Comparison of ENCODE assay signal across 17 mouse cellular contexts in the genomic region with DNA sequence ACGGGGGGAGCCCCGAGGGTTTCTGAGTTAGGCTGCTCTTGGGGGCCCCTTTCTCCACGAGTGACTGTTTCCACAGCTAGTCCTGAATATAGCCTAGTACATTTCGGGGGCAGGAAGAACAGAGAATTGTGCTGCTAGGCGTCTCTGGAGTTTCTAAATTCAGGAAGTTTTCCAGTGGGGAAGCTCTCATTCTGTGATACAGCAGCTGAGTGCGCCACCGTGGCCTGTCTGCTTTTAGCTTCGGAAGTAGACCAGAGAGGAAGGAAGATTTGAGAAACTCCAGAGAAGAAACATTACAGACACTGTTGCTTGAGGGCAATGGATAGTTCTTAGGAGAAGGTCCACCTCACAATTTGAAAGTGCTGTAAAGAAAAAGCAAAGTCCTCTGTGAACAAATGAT.
DNase-seq lines count a peak whose midpoint lies in the region; ATAC-seq lines count a peak whose summit lies in the region.
"Had no signal": no experiment of that assay in that cellular context is flagged by ENCODE, and none has a peak within 500 bp of the region (broad histone marks: within the 10 kb centered on the region; RNA-seq: fewer than 3 reads in every experiment).

No protein-coding gene starts in this region.

- no peak overlapping the region for H3K27ac ChIP-seq in forebrain, embryonic 14.5 days (ENCODE audit: low read depth, low read length)
- H3K27ac ChIP-seq: embryonic facial prominence, embryonic 10.5 days; embryonic facial prominence, embryonic 12.5 days; forebrain, embryonic 13.5 days had no signal

- no peaks in the 10 kb centered on the region for H3K4me1 ChIP-seq in forebrain, embryonic 14.5 days (ENCODE audit: control insufficient read depth, insufficient read depth, low read length)
- H3K4me1 ChIP-seq: embryonic facial prominence, embryonic 10.5 days; embryonic facial prominence, embryonic 12.5 days had no signal

- H3K4me3 ChIP-seq in forebrain, embryonic 14.5 days (ENCODE audit: low read depth, low read length), result no peak overlapping the region
- H3K4me3 ChIP-seq: embryonic facial prominence, embryonic 10.5 days; embryonic facial prominence, embryonic 12.5 days; forebrain, embryonic 13.5 days had no signal

- peak; percentile 61 for DNase-seq in heart, adult 11 months
- DNase-seq in heart, postnatal 4 days, result no peak
- peak; percentile 23 to 26 for DNase-seq in left cerebral cortex, postnatal 14 days (ENCODE audit: low spot score in 2 of 2)
- no peak for DNase-seq in left cerebral cortex, adult 9 months (ENCODE audit: low spot score in 2 of 2)
- DNase-seq in brain, adult 2 months (ENCODE audit: low read depth, low spot score), result peak; percentile 32
- DNase-seq in forebrain, embryonic 14.5 days (ENCODE audit: low spot score), result no peak
- DNase-seq: adrenal gland, adult 2 months; adrenal gland, postnatal 10 days; adrenal gland, postnatal 25 days; cerebellum, adult 11-12 months; cerebellum, adult 2 months; cerebellum, adult 9-10 months; cerebellum, postnatal 25 days had no signal

- intact Hi-C loops in left cerebral cortex, postnatal 14 days (cut with DNase I), result no loop called here

- 85% methylated on average over 8 of the region's 8 CpGs for WGBS in forebrain, embryonic 14.5 days

- no peaks in the 10 kb centered on the region for H3K27me3 ChIP-seq in forebrain, embryonic 14.5 days (replicated peaks; ENCODE audit: control insufficient read depth, insufficient read depth, low read length)
- H3K27me3 ChIP-seq: embryonic facial prominence, embryonic 12.5 days; forebrain, embryonic 13.5 days had no signal

- H3K4me2 ChIP-seq in forebrain, embryonic 14.5 days (ENCODE audit: low read length), result no peak overlapping the region
- H3K4me2 ChIP-seq: embryonic facial prominence, embryonic 12.5 days; forebrain, embryonic 13.5 days had no signal

- H3K9me3 ChIP-seq in forebrain, embryonic 14.5 days (replicated peaks; ENCODE audit: control insufficient read depth, low read length), result no peaks in the 10 kb centered on the region
- H3K9me3 ChIP-seq: embryonic facial prominence, embryonic 10.5 days; embryonic facial prominence, embryonic 12.5 days; forebrain, embryonic 13.5 days had no signal

- no peaks in the 10 kb centered on the region for H3K36me3 ChIP-seq in forebrain, embryonic 14.5 days (ENCODE audit: control insufficient read depth, insufficient read depth, low read length)
- H3K36me3 ChIP-seq: embryonic facial prominence, embryonic 10.5 days; embryonic facial prominence, embryonic 12.5 days had no signal

- no peak overlapping the region for H3K9ac ChIP-seq in forebrain, embryonic 14.5 days (ENCODE audit: low read length)
- H3K9ac ChIP-seq: embryonic facial prominence, embryonic 12.5 days; forebrain, embryonic 13.5 days had no signal

- ATAC-seq in forebrain, embryonic 14.5 days, result no peak
- ATAC-seq: forebrain, embryonic 13.5 days; forebrain, embryonic 16.5 days had no signal

Comparison
In these comparisons a context has a peak if more than half of its experiments do, and no peak if none do; other contexts are left out.
1. DNase-seq: peak in heart, adult 11 months (single experiment), left cerebral cortex, postnatal 14 days (2 of 2) and brain, adult 2 months (single experiment); none in heart, postnatal 4 days (single experiment), left cerebral cortex, adult 9 months (0 of 2) and forebrain, embryonic 14.5 days (single experiment).